Mouse (Mus musculus) forebrain, embryonic 11.5 days (tissue): ENCODE measurements around the gene Nedd9. TPM values are rescaled to one million over a fixed set of nuclear protein-coding genes. Genes with fewer than 3 reads are reported as not detected.

Source experiments
- ATAC-seq: fragments of 200-750 bp; cut with Nextera tagmentation; replicated peaks from 2 replicates; pipeline ENCODE4 v1.8.0; 2017; ENCODE audit warnings: moderate TSS enrichment; ENCODE audit not compliant: low FRiP score
- DNase-seq: peaks from one replicate; pipeline ENCODE4 v3.0.0-alpha.2; 2017; ENCODE audit warnings: low spot score
- H3K27ac ChIP-seq: fragments of 300-500 bp; sonication (generic); 2 replicates; pipeline ENCODE4 v1.5.1; 2014; ENCODE audit warnings: low read depth, low read length
- H3K27me3 ChIP-seq: fragments of 300-500 bp; sonication (generic); 2 replicates; pipeline ENCODE4 v1.6.1; 2014; ENCODE audit warnings: mild to moderate bottlenecking, low read length, mixed read lengths; ENCODE audit not compliant: control insufficient read depth, insufficient read depth
- H3K36me3 ChIP-seq: fragments of 300-500 bp; sonication (generic); 2 replicates; pipeline ENCODE4 v1.6.1; 2014; ENCODE audit warnings: mild to moderate bottlenecking, low read length, moderate library complexity, mixed read lengths; ENCODE audit not compliant: control insufficient read depth, insufficient read depth
- H3K4me1 ChIP-seq: fragments of 300-500 bp; sonication (generic); replicated peaks from 2 replicates; pipeline ENCODE4 v1.6.1; 2014; ENCODE audit warnings: low read length, mixed read lengths; ENCODE audit not compliant: control insufficient read depth, insufficient read depth
- H3K4me2 ChIP-seq: fragments of 300-500 bp; sonication (generic); 2 replicates; pipeline ENCODE4 v1.6.1; 2014; ENCODE audit warnings: low read depth, mild to moderate bottlenecking, low read length, moderate library complexity, mixed read lengths; ENCODE audit not compliant: severe bottlenecking
- H3K4me3 ChIP-seq: fragments of 300-500 bp; sonication (generic); 2 replicates; pipeline ENCODE4 v1.5.1; 2014; ENCODE audit warnings: low read depth, low read length
- H3K9ac ChIP-seq: fragments of 300-500 bp; sonication (generic); 2 replicates; pipeline ENCODE4 v1.6.1; 2014; ENCODE audit warnings: low read length
- H3K9me3 ChIP-seq: fragments of 300-500 bp; sonication (generic); 2 replicates; pipeline ENCODE4 v1.6.1; 2016; ENCODE audit warnings: low read length, mixed read lengths; ENCODE audit not compliant: control insufficient read depth
- WGBS: fragments of 180-500 bp; shearing (Covaris S2); extraction: QIAGEN DNeasy Blood & Tissue Kit; methylation state at CpG from one replicate; pipeline ENCODE4 v1.1.7; 2014; 5-methylcytosine and 5-hydroxymethylcytosine counted together
- polyA plus RNA-seq: library from polyadenylated mRNA; unstranded; fragments of >200 nt; fragmentation: Nextera tagmentation; extraction: Ambion mirVana; gene quantifications from 2 replicates; pipeline ENCODE4 v1.2.1, GENCODE M21; 2014

Nedd9 gene
- polyA plus RNA-seq, 1 experiment from 2014 or later = 27.0 TPM

DNA sequence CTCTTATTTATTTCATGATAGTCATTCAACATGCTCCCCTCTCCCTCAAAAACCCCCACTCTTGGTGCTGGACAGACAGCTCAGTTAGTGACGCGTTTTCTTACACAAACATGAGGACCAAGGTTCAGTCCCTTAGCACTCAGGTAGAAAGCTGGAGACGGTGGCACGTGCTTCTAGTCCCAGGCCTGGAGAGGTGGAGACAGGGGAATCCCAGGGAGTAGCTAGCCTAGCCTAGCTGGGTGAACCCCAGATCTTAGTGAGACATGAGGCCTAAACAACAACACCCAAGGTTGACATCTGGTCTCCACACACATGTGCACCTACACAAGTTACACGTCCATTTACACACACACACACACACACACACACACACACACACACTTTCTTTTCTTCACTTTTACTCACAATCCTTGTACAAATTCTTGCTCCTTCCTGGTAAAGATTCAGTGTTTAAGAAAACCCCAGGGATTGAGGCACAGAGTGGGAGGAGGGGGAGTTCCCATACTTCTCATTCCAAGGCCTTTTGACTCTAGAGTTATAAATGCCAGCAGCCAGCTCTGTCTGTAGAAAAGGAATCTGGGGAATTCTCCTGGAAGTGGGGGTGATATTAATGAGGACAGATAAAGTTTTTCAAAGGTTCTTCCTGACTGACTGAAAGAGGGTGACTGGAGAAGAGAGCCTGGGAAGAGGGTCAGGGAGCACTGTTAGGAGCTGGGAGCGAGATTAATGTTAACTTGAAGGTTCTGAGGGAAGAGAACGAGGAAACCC lies 29.9 kb downstream of the Nedd9 start:
- no peak overlapping the region for H3K9ac ChIP-seq
- 76% methylated on average over 7 of the region's 7 CpGs for WGBS
- H3K27ac ChIP-seq = no peak overlapping the region
- H3K4me2 ChIP-seq = no peak overlapping the region
- H3K9me3 ChIP-seq = no peaks in the 10 kb centered on the region
- H3K36me3 ChIP-seq = no peaks in the 10 kb centered on the region
- DNase-seq (no peak), ATAC-seq (no peak)
- H3K27me3 ChIP-seq = no peaks in the 10 kb centered on the region
- no peaks in the 10 kb centered on the region for H3K4me1 ChIP-seq
- no peak overlapping the region for H3K4me3 ChIP-seq

DNA sequence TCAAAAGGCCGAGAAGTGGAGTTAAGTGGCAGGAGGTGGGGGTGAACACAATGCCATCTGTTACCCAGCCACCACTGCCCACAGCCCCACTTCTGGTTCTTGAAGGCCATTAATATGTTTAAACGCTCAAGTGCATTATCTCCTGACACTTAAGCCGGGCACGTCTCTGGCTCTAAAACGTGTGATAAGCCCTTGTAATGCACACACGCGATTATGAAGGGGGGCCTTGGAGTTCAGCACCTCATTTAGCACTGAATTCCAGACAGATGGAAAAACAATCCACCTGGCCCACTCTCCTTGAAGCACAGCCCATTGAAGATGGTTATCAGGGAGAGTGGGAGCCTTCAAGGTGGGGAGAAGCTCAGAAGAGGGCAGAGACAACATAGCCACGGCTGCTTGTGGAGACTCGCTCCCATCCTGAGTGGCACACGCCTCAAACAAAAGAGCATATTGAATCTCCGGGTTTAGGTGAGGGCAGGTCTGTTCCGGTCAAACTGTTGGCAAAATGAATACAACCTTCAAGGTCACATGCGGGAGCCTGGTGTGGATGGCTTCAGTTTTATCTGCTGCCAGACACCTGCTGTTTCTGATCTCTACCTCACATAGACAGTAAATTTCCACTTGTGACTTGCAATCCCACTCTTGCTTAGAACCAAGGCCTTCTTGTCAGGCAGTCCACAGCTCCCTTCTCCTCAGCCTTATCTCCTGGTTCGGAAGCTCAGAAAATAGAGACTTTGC lies 30.7 kb downstream of the Nedd9 start:
- Histone ChIP-seq H3K27ac (no peak overlapping the region), H3K27me3 (no peaks in the 10 kb centered on the region), H3K9me3 (no peaks in the 10 kb centered on the region), H3K36me3 (no peaks in the 10 kb centered on the region), H3K4me1 (no peaks in the 10 kb centered on the region), H3K9ac (no peak overlapping the region), H3K4me2 (no peak overlapping the region), H3K4me3 (no peak overlapping the region)
- DNase-seq (no peak), ATAC-seq (no peak)
- WGBS = 79% methylated on average over 14 of the region's 14 CpGs

DNA sequence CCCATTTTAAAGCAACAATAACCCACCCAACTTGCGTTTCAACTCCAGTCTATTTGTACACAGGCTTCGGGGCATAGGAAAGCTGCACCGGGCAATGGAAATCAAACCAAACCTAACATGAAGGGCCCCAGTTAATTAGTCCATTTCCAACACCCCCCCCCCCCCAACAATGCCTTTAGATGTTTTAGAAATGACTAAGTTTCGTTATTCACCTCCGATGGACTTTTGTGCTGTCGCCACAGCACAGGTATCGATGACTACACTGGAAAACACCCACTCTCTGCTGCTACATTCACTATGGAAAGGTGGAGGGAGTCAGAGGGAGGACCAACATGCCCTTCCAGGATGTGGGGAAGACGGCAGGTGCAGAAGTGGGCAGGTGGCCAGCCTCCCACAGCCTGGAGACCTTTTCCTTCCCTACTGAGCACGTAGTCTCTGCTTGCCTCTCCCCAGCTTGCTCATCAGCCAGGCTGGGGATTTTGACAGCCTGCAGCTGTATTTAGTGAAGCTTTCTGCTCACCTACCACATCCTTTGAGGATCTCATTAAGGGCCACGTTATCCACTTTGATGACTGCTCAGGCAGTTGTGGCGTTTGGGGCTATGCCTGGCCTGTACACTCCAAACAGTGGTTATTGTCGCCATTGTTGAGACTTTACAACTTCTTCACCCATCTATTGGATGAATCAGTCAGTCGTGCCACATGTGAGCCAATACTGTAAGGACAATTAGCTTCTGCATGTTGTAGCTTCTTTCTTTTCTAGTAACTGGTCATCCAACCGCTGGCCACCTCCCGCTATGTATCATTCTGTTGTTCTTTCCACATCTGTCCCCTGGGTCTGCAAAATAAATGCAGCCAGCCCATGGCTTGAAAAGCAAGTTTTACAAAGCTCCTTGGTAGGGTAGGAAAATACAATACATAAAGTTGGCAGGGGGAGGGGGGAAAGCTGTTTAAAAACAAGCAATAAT lies 33.7 kb downstream of the Nedd9 start:
- Histone ChIP-seq H3K4me2 (no peak overlapping the region), H3K27ac (no peak overlapping the region), H3K9me3 (no peaks in the 10 kb centered on the region), H3K9ac (no peak overlapping the region), H3K4me1 (no peaks in the 10 kb centered on the region), H3K4me3 (no peak overlapping the region), H3K36me3 (no peaks in the 10 kb centered on the region), H3K27me3 (no peaks in the 10 kb centered on the region)
- DNase-seq (no peak), ATAC-seq (no peak)
- WGBS = 83% methylated on average over 15 of the region's 15 CpGs

DNA sequence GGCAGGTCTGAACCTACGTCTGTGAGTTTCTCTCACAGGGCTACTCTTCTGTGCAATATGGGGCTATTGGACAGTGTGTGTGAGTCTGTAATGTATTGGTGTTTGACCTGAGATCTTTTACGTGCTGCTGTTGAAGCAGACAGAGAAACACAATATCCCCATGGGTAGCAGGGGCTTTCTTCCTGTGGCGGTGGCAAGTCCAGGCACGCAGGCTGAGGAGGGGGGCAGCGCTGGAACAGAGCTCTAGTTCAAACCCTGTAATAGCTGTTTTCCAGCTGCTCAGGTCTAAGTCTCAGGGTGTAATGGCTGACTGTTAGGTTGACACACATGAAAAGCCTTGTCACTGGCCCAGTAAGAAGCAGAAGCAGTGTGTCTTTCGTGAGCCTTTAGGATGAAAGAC lies 36.3 kb downstream of the Nedd9 start:
- H3K27ac ChIP-seq = no peak overlapping the region
- H3K36me3 ChIP-seq = no peaks in the 10 kb centered on the region
- H3K4me3 ChIP-seq = no peak overlapping the region
- no peaks in the 10 kb centered on the region for H3K9me3 ChIP-seq
- 80% methylated on average over 6 of the region's 6 CpGs for WGBS
- H3K27me3 ChIP-seq = no peaks in the 10 kb centered on the region
- no peak overlapping the region for H3K4me2 ChIP-seq
- no peak overlapping the region for H3K9ac ChIP-seq
- no peak for DNase-seq
- no peaks in the 10 kb centered on the region for H3K4me1 ChIP-seq
- no peak for ATAC-seq

DNA sequence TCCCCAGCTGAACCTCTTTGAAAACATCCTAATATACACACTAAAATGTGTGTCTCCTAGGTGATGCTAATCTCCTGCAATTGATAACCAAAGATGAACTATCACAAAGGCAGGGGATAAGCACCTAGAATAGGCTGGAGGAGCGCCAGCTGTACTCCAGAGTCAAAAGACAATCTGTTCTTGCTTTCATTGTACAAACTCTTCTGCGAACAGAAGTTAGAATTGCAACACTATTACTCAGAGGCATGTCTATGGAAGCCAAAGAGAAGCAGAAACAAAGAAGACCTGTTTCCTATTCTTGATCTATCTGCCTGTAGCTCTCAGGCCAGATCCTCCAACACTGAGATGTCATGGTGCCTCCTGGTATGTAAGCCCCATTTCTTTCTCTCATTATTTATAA lies 38.0 kb downstream of the Nedd9 start:
- no peak overlapping the region for H3K4me2 ChIP-seq
- DNase-seq = no peak
- H3K9ac ChIP-seq = no peak overlapping the region
- H3K27me3 ChIP-seq = no peaks in the 10 kb centered on the region
- no peak overlapping the region for H3K4me3 ChIP-seq
- 77% methylated on average over 2 of the region's 2 CpGs for WGBS
- ATAC-seq = no peak
- H3K9me3 ChIP-seq = no peaks in the 10 kb centered on the region
- H3K27ac ChIP-seq = no peak overlapping the region
- no peaks in the 10 kb centered on the region for H3K36me3 ChIP-seq
- no peaks in the 10 kb centered on the region for H3K4me1 ChIP-seq

DNA sequence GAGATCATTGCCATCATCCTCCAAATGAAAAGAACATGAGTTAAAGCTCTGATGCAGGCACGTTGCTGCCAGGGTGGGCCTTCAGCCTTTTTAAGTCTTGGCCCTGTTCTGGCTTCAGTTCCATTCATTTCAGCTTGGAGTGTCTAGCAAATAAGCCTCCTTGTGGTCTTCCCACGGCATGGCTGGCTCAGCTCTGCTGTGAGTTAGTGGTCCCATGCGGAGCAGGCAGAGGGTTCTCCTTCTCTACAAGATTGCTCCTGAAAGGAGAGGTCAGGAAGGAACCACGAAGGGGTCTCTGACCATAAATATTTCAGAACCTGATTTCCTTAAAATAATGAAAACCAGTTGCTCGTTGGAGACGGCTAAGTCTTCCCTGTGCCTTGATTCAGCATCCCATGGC lies 40.0 kb downstream of the Nedd9 start:
- DNase-seq = no peak
- 76% methylated on average over 6 of the region's 6 CpGs for whole genome bisulfite sequencing
- Histone ChIP-seq H3K4me1 (0 out of 2 replicates have a peak, but pooled peaks cover 4% of the 10 kb centered on the region), H3K36me3 (no peaks in the 10 kb centered on the region), H3K9ac (no peak overlapping the region), H3K27me3 (no peaks in the 10 kb centered on the region), H3K4me3 (no peak overlapping the region), H3K4me2 (no peak overlapping the region), H3K9me3 (no peaks in the 10 kb centered on the region), H3K27ac (no peak overlapping the region)
- no peak for ATAC-seq

DNA sequence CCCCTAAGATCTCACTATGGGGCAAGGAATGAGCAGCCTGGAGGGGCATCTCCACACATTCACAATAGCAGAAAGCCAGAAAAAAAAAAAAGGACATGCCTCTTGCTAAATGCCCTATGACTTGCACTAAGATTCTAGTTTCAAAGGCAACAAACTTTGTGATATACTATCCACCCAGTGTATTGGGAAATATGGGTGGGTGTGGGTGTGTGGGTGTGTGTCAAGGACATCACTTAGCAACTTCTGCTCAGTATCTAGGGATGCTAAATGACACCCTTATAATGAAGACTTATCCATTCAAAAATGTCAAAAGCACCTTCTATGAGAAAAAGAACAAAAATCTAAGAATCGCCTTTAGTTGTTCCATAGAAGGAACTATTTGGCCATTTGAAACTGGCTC lies 40.6 kb downstream of the Nedd9 start:
- no peak for ATAC-seq
- Histone ChIP-seq H3K27ac (no peak overlapping the region), H3K9ac (no peak overlapping the region), H3K36me3 (no peaks in the 10 kb centered on the region), H3K4me2 (no peak overlapping the region), H3K27me3 (no peaks in the 10 kb centered on the region), H3K4me1 (0 out of 2 replicates have a peak, but pooled peaks cover 4% of the 10 kb centered on the region), H3K4me3 (no peak overlapping the region), H3K9me3 (no peaks in the 10 kb centered on the region)
- WGBS = 97% methylated on average over 1 of the region's 1 CpGs
- DNase-seq = no peak

DNA sequence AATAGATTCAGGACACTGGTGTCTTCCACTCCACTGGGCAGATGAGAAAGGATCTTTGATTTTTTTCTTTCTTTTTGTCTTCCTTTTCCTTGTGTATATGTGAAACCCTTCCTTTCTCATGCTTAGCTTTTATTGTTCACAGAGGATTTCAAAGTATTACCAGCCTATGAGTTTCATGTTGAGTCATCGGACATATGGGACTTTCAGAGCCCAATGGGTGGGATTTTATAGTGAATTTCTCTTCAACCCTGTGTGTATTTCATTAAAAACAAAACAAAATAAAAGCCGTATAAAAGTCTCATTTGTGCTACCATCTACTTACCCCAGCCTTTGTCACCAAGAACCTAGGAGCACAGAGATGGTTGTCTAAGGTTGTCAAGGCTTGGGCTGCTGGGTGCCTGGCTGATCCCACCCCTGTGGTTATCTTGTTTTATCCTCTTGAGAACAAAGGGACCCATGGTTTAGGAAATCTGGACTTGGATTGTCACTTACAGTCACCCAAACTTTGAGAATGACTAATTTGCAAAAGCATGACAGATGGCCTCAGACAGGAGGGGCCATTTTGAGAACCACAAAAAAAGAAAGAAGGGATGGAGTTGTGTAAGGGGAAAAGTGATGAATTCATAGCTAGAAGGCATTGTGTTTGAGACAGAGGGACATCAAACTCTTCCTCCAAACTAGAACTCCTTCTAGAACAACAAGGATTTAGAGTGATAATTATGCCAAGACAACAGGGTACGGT lies 41.9 kb downstream of the Nedd9 start:
- Histone ChIP-seq H3K4me3 (no peak overlapping the region), H3K9me3 (no peaks in the 10 kb centered on the region), H3K9ac (no peak overlapping the region), H3K27me3 (no peaks in the 10 kb centered on the region), H3K36me3 (no peaks in the 10 kb centered on the region), H3K4me1 (0 out of 2 replicates have a peak, but pooled peaks cover 4% of the 10 kb centered on the region), H3K4me2 (no peak overlapping the region), H3K27ac (no peak overlapping the region)
- DNase-seq = no peak
- WGBS = 86% methylated on average over 3 of the region's 3 CpGs
- no peak for ATAC-seq
